Mouse (Mus musculus): ENCODE data around the gene Klhl9. TPM values are rescaled to one million over a fixed set of nuclear protein-coding genes. Genes with fewer than 3 reads are reported as not detected.
A peak's percentile ranks its signal among the peaks of the same experiment; 100 is the strongest.

The Klhl9 gene
- total and polyA plus RNA-seq, 3 experiments = 16.6 to 69.5 (median 33.9) TPM

DNA sequence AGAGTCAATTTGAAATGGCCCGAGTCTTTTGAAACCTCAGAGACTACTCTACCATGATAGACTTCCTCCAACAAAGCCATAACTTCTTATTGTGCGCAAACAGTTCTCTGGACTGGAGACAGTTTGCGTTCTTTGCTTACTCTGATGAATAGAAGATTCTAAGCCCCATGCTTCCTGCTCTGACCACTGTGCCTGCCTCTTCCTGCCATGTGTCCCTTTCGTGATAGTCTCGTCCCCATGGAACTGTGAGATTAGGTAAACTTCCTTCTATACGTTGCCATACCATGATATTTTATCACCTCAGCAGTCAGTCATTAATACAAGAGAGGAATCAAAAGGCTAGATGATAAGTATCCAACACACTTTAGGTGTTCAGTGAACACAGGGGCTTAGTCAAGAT is 4.5 kb upstream of the Klhl9 start (continued):
- TF ChIP-seq SMC3 (IDR thresholded peaks at IDR 0.05; ENCODE audit: low read depth, low read length) = no peak
- TF ChIP-seq JUND (IDR thresholded peaks at IDR 0.05; ENCODE audit: low read depth, low read length) = no peak
- no peak for TF ChIP-seq USF2 (IDR thresholded peaks at IDR 0.05; ENCODE audit: borderline replicate concordance in 1 of 2, insufficient read depth in 1 of 2, low read depth in 1 of 2, low read length in 2 of 2)
- TF ChIP-seq E2F4 (IDR thresholded peaks at IDR 0.05; ENCODE audit: borderline replicate concordance, low read depth, low read length) = no peak
- TF ChIP-seq EP300 (IDR thresholded peaks at IDR 0.05; ENCODE audit: low read depth in 1 of 2, low read length in 2 of 2) = peak in 1 of 2 experiments; percentile 43; a peak in 1 of 4 replicates
- no peak for TF ChIP-seq MAZ (IDR thresholded peaks at IDR 0.05; ENCODE audit: low read depth, low read length)
- TF ChIP-seq USF1 (IDR thresholded peaks at IDR 0.05; ENCODE audit: low read depth, low read length) = peak; percentile 8; the same call in 1 of the 2 replicates
- no peak for TF ChIP-seq ZKSCAN1 (IDR thresholded peaks at IDR 0.05; ENCODE audit: low read depth, low read length)
- TF ChIP-seq HCFC1 (IDR thresholded peaks at IDR 0.05; ENCODE audit: low read depth, low read length) = no peak
- no peak for TF ChIP-seq ZC3H11A (IDR thresholded peaks at IDR 0.05; ENCODE audit: low read depth, low read length)
- no peak for TF ChIP-seq MAFK (IDR thresholded peaks at IDR 0.05; ENCODE audit: borderline replicate concordance, low read depth, low read length)
- no peak for TF ChIP-seq ZMIZ1 (IDR thresholded peaks at IDR 0.05; ENCODE audit: low read depth, low read length)
- TF ChIP-seq TAL1 (IDR thresholded peaks at IDR 0.05; ENCODE audit: low read length) = peak; percentile 36; the same call in 1 of the 2 replicates

DNA sequence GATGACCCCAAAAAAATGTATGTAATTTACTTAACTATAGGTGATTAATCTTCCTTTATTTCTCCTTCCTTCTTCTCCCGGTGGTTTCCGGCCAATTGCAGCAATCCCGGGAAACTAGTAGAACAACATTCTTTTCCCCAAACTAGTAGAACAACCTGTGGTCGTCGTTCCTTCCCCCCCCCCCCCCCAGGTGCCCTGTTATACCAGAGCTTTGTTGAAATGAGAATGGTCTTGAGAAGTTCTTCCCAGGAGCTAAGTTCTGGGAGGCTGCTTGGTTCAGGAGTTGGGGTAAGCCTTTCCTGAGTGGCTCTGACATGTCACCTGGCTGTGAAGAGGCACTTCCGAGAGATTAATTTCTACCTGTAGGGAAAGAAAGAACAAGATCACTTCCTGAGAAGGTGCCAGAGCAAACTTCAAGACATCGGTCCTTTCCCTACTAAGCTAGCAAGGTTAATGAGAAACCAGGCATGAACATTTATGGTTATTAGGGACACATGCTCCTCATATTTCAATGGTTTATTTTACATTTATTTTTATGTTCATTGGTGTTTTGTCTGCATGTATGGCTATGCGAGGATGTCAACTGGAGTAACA is 1.3 kb upstream of the Klhl9 start:
- no peak for TF ChIP-seq HCFC1 (IDR thresholded peaks at IDR 0.05; ENCODE audit: low read depth, low read length)
- no peak for TF ChIP-seq RAD21 (IDR thresholded peaks at IDR 0.05; ENCODE audit: low read depth, low read length)
- no peak for TF ChIP-seq ELF1 (IDR thresholded peaks at IDR 0.05; ENCODE audit: low read depth, low read length)
- TF ChIP-seq ZC3H11A (IDR thresholded peaks at IDR 0.05; ENCODE audit: low read depth, low read length) = no peak
- no peak for TF ChIP-seq NELFE (IDR thresholded peaks at IDR 0.05; ENCODE audit: low read depth, low read length)
- no peak for TF ChIP-seq ETS1 (IDR thresholded peaks at IDR 0.05; ENCODE audit: low read depth, low read length)
- no peak for TF ChIP-seq CHD1 (IDR thresholded peaks at IDR 0.05; ENCODE audit: low read depth, low read length)
- H3K4me3 ChIP-seq (ENCODE audit: control insufficient read depth in 1 of 2, insufficient read depth in 1 of 2, low read depth in 2 of 2, low read length in 2 of 2) = no peak overlapping the region; a peak in 1 of 4 replicates
- no peak for DNase-seq (ENCODE audit: low read depth, low spot score)

More for the DNA sequence above, 1.3 kb upstream of the Klhl9 start:
- H3K27me3 ChIP-seq (ENCODE audit: control insufficient read depth in 1 of 2, insufficient read depth in 2 of 2, low read length in 2 of 2) = no peaks in the 10 kb centered on the region; a peak in 1 of 4 replicates
- peaks cover 9 to 17% of the 10 kb centered on the region in 2 experiments for H3K4me1 ChIP-seq (ENCODE audit: control insufficient read depth in 1 of 2, insufficient read depth in 2 of 2, low read length in 2 of 2)
- no peaks in the 10 kb centered on the region for H3K9me3 ChIP-seq (replicated peaks; ENCODE audit: insufficient read depth, low read length)
- H3K36me3 ChIP-seq (ENCODE audit: control insufficient read depth in 1 of 2, insufficient read depth in 2 of 2, low read length in 2 of 2) = peaks cover 10 to 17% of the 10 kb centered on the region in 2 experiments; a peak in 3 of 4 replicates
- peaks cover 31% of the 10 kb centered on the region for H3K79me2 ChIP-seq (ENCODE audit: control insufficient read depth, insufficient read depth, low read length, poor library complexity)
- H3K27ac ChIP-seq (ENCODE audit: control insufficient read depth, low read depth, low read length) = no peak overlapping the region
- H3K9ac ChIP-seq (ENCODE audit: control insufficient read depth, low read depth, low read length, poor library complexity, severe bottlenecking) = no peak overlapping the region

Data from MEL (cell line).